Mouse (Mus musculus): ENCODE measurements at regions not wholly inside any gene's neighbourhood (a gene's known extent, or its start where the extent isn't known, plus 50 kb on each side); places are given as distances from the start of the nearest gene placed in this dataset.
A peak's percentile ranks its signal among the peaks of the same experiment; 100 is the strongest.
"Not testable (repeated sequence)": the region's sequence is repeated elsewhere in the genome, so short reads cannot be mapped to it uniquely, and the experiment has no call there.

- DNase-seq (ENCODE audit: low spot score); H3K4me1 ChIP-seq (ENCODE audit: insufficient read depth, low read depth, low read length); H3K4me3 ChIP-seq (ENCODE audit: low read depth, low read length); H3K36me3 ChIP-seq (replicated peaks); H3K9me3 ChIP-seq (replicated peaks); H3K27me3 ChIP-seq (ENCODE audit: insufficient read depth, low read length): not testable (repeated sequence)
- ATAC-seq (ENCODE audit: extremely low read depth, insufficient number of reproducible peaks, low FRiP score, poor library complexity, severe bottlenecking) = peak; percentile 100
- TF ChIP-seq TAL1 (conservative IDR thresholded peaks at IDR 0.05; ENCODE audit: low read depth, low read length) = peak; percentile 45; the same call in 1 of the 2 replicates
Observed at GRCm38 (mm10) chr12:119708715-119709114, 236.9 kb upstream of the Tmem196 start.

GRCm38 (mm10) chr12:119730789-119731188 is 214.8 kb upstream of the Tmem196 start:
- Histone ChIP-seq H3K9me3 (replicated peaks) (no peaks in the 10 kb centered on the region), H3K4me3 (ENCODE audit: low read depth, low read length) (no peak overlapping the region), H3K36me3 (replicated peaks) (no peaks in the 10 kb centered on the region), H3K27me3 (ENCODE audit: insufficient read depth, low read length) (no peaks in the 10 kb centered on the region), H3K4me1 (ENCODE audit: insufficient read depth, low read depth, low read length) (no peaks in the 10 kb centered on the region)
- ATAC-seq (ENCODE audit: extremely low read depth, insufficient number of reproducible peaks, low FRiP score, poor library complexity, severe bottlenecking) (no peak), DNase-seq (ENCODE audit: low spot score) (no peak)
- no peak for TF ChIP-seq GATA2 (IDR thresholded peaks at IDR 0.05; ENCODE audit: borderline replicate concordance, low read depth, low read length)
- no peak for TF ChIP-seq TAL1 (conservative IDR thresholded peaks at IDR 0.05; ENCODE audit: low read depth, low read length)

GRCm38 (mm10) chr12:119762580-119762979 is 183.0 kb upstream of the Tmem196 start:
- Histone ChIP-seq H3K9me3 (replicated peaks) (no peaks in the 10 kb centered on the region), H3K4me3 (ENCODE audit: low read depth, low read length) (no peak overlapping the region), H3K27me3 (ENCODE audit: insufficient read depth, low read length) (no peaks in the 10 kb centered on the region), H3K4me1 (ENCODE audit: insufficient read depth, low read depth, low read length) (no peaks in the 10 kb centered on the region), H3K36me3 (replicated peaks) (no peaks in the 10 kb centered on the region)
- DNase-seq (ENCODE audit: low spot score) (no peak), ATAC-seq (ENCODE audit: extremely low read depth, insufficient number of reproducible peaks, low FRiP score, poor library complexity, severe bottlenecking) (no peak)
- TF ChIP-seq GATA1 (IDR thresholded peaks at IDR 0.05; ENCODE audit: borderline replicate concordance, low read length) = no peak
- TF ChIP-seq GATA2 (IDR thresholded peaks at IDR 0.05; ENCODE audit: borderline replicate concordance, low read depth, low read length) = no peak
- no peak for TF ChIP-seq POLR2AphosphoS5 (IDR thresholded peaks at IDR 0.05; ENCODE audit: insufficient replicate concordance, low read depth, low read length)
- TF ChIP-seq TAL1 (conservative IDR thresholded peaks at IDR 0.05; ENCODE audit: low read depth, low read length) = no peak
- no peak for TF ChIP-seq CTCF (IDR thresholded peaks at IDR 0.05; ENCODE audit: low read depth, low read length)

GRCm38 (mm10) chr12:119763292-119763976 is 182.2 kb upstream of the Tmem196 start:
- no peak for ATAC-seq (ENCODE audit: extremely low read depth, insufficient number of reproducible peaks, low FRiP score, poor library complexity, severe bottlenecking)
- Histone ChIP-seq H3K36me3 (replicated peaks) (no peaks in the 10 kb centered on the region), H3K4me1 (ENCODE audit: insufficient read depth, low read depth, low read length) (no peaks in the 10 kb centered on the region), H3K9me3 (replicated peaks) (no peaks in the 10 kb centered on the region), H3K27me3 (ENCODE audit: insufficient read depth, low read length) (no peaks in the 10 kb centered on the region), H3K4me3 (ENCODE audit: low read depth, low read length) (no peak overlapping the region)
- no peak for DNase-seq (ENCODE audit: low spot score)
- TF ChIP-seq POLR2AphosphoS5 (IDR thresholded peaks at IDR 0.05; ENCODE audit: insufficient replicate concordance, low read depth, low read length) (no peak), TAL1 (conservative IDR thresholded peaks at IDR 0.05; ENCODE audit: low read depth, low read length) (no peak), GATA2 (IDR thresholded peaks at IDR 0.05; ENCODE audit: borderline replicate concordance, low read depth, low read length) (no peak), CTCF (IDR thresholded peaks at IDR 0.05; ENCODE audit: low read depth, low read length) (no peak), GATA1 (IDR thresholded peaks at IDR 0.05; ENCODE audit: borderline replicate concordance, low read length) (no peak)

GRCm38 (mm10) chr12:119777559-119777958 is 168.1 kb upstream of the Tmem196 start:
- H3K27me3 ChIP-seq (ENCODE audit: insufficient read depth, low read length) = no peaks in the 10 kb centered on the region
- DNase-seq (ENCODE audit: low spot score) (no peak), ATAC-seq (ENCODE audit: extremely low read depth, insufficient number of reproducible peaks, low FRiP score, poor library complexity, severe bottlenecking) (no peak)
- H3K4me3 ChIP-seq (ENCODE audit: low read depth, low read length) = no peak overlapping the region
- TF ChIP-seq POLR2AphosphoS5 (IDR thresholded peaks at IDR 0.05; ENCODE audit: insufficient replicate concordance, low read depth, low read length) (no peak), GATA1 (IDR thresholded peaks at IDR 0.05; ENCODE audit: borderline replicate concordance, low read length) (no peak), TAL1 (conservative IDR thresholded peaks at IDR 0.05; ENCODE audit: low read depth, low read length) (no peak), CTCF (IDR thresholded peaks at IDR 0.05; ENCODE audit: low read depth, low read length) (no peak), GATA2 (IDR thresholded peaks at IDR 0.05; ENCODE audit: borderline replicate concordance, low read depth, low read length) (no peak)
- H3K36me3 ChIP-seq (replicated peaks) = no peaks in the 10 kb centered on the region
- H3K9me3 ChIP-seq (replicated peaks) = no peaks in the 10 kb centered on the region
- no peaks in the 10 kb centered on the region for H3K4me1 ChIP-seq (ENCODE audit: insufficient read depth, low read depth, low read length)

- ATAC-seq (ENCODE audit: extremely low read depth, insufficient number of reproducible peaks, low FRiP score, poor library complexity, severe bottlenecking) (no peak), DNase-seq (ENCODE audit: low spot score) (no peak)
- Histone ChIP-seq H3K4me1 (ENCODE audit: insufficient read depth, low read depth, low read length) (no peaks in the 10 kb centered on the region), H3K27me3 (ENCODE audit: insufficient read depth, low read length) (no peaks in the 10 kb centered on the region), H3K36me3 (replicated peaks) (no peaks in the 10 kb centered on the region), H3K9me3 (replicated peaks) (no peaks in the 10 kb centered on the region), H3K4me3 (ENCODE audit: low read depth, low read length) (no peak overlapping the region)
- TF ChIP-seq TAL1 (conservative IDR thresholded peaks at IDR 0.05; ENCODE audit: low read depth, low read length) (no peak), POLR2AphosphoS5 (IDR thresholded peaks at IDR 0.05; ENCODE audit: insufficient replicate concordance, low read depth, low read length) (no peak), GATA2 (IDR thresholded peaks at IDR 0.05; ENCODE audit: borderline replicate concordance, low read depth, low read length) (no peak), GATA1 (IDR thresholded peaks at IDR 0.05; ENCODE audit: borderline replicate concordance, low read length) (no peak), CTCF (IDR thresholded peaks at IDR 0.05; ENCODE audit: low read depth, low read length) (no peak)
Observed at GRCm38 (mm10) chr12:119807692-119808091, 137.9 kb upstream of the Tmem196 start.

GRCm38 (mm10) chr12:119816225-119816624 is 129.4 kb upstream of the Tmem196 start:
- DNase-seq (ENCODE audit: low spot score) (no peak), ATAC-seq (ENCODE audit: extremely low read depth, insufficient number of reproducible peaks, low FRiP score, poor library complexity, severe bottlenecking) (no peak)
- H3K36me3 ChIP-seq (replicated peaks) = no peaks in the 10 kb centered on the region
- no peaks in the 10 kb centered on the region for H3K4me1 ChIP-seq (ENCODE audit: insufficient read depth, low read depth, low read length)
- H3K4me3 ChIP-seq (ENCODE audit: low read depth, low read length) = no peak overlapping the region
- H3K9me3 ChIP-seq (replicated peaks) = no peaks in the 10 kb centered on the region
- no peaks in the 10 kb centered on the region for H3K27me3 ChIP-seq (ENCODE audit: insufficient read depth, low read length)
- no peak for TF ChIP-seq GATA2 (IDR thresholded peaks at IDR 0.05; ENCODE audit: borderline replicate concordance, low read depth, low read length)
- no peak for TF ChIP-seq POLR2AphosphoS5 (IDR thresholded peaks at IDR 0.05; ENCODE audit: insufficient replicate concordance, low read depth, low read length)
- no peak for TF ChIP-seq TAL1 (conservative IDR thresholded peaks at IDR 0.05; ENCODE audit: low read depth, low read length)
- TF ChIP-seq CTCF (IDR thresholded peaks at IDR 0.05; ENCODE audit: low read depth, low read length) = no peak
- no peak for TF ChIP-seq GATA1 (IDR thresholded peaks at IDR 0.05; ENCODE audit: borderline replicate concordance, low read length)

Data from G1E (cell line).